Mouse (Mus musculus): ENCODE data around the gene Tmem169. TPM values are rescaled to one million over a fixed set of nuclear protein-coding genes. Genes with fewer than 3 reads are reported as not detected.

The Tmem169 gene
- polyA plus RNA-seq, 1 experiment from 2014 or later: 35.5 TPM

- ATAC-seq (ENCODE audit: low read depth): no peak
- Histone ChIP-seq H3K4me2 (ENCODE audit: low read depth, low read length) (no peak overlapping the region), H3K36me3 (ENCODE audit: control insufficient read depth, insufficient read depth, low read length) (no peaks in the 10 kb centered on the region), H3K27me3 (ENCODE audit: control insufficient read depth, insufficient read depth, low read length) (no peaks in the 10 kb centered on the region), H3K27ac (ENCODE audit: low read depth, low read length) (no peak overlapping the region), H3K4me3 (ENCODE audit: low read depth, low read length) (no peak overlapping the region), H3K9ac (replicated peaks; ENCODE audit: low read depth, low read length) (no peak overlapping the region), H3K4me1 (ENCODE audit: control insufficient read depth, insufficient read depth, low read length) (no peaks in the 10 kb centered on the region), H3K9me3 (ENCODE audit: control insufficient read depth, low read length) (no peaks in the 10 kb centered on the region)
- WGBS: 72% methylated on average over 4 of the region's 4 CpGs
These were observed 9.9 kb downstream of the Tmem169 start for GRCm38 (mm10) chr1:72293869-72294663.

- Histone ChIP-seq H3K36me3 (ENCODE audit: control insufficient read depth, insufficient read depth, low read length) (peaks cover 4% of the 10 kb centered on the region; the same call in 1 of the 2 replicates), H3K4me1 (ENCODE audit: control insufficient read depth, insufficient read depth, low read length) (no peaks in the 10 kb centered on the region), H3K27ac (ENCODE audit: low read depth, low read length) (no peak overlapping the region), H3K27me3 (ENCODE audit: control insufficient read depth, insufficient read depth, low read length) (no peaks in the 10 kb centered on the region), H3K9me3 (ENCODE audit: control insufficient read depth, low read length) (no peaks in the 10 kb centered on the region), H3K9ac (replicated peaks; ENCODE audit: low read depth, low read length) (no peak overlapping the region), H3K4me3 (ENCODE audit: low read depth, low read length) (no peak overlapping the region), H3K4me2 (ENCODE audit: low read depth, low read length) (no peak overlapping the region)
- no peak for ATAC-seq (ENCODE audit: low read depth)
- WGBS: 90% methylated on average over 8 of the region's 8 CpGs
These were observed 11.6 kb downstream of the Tmem169 start for GRCm38 (mm10) chr1:72295746-72296145.

DNA sequence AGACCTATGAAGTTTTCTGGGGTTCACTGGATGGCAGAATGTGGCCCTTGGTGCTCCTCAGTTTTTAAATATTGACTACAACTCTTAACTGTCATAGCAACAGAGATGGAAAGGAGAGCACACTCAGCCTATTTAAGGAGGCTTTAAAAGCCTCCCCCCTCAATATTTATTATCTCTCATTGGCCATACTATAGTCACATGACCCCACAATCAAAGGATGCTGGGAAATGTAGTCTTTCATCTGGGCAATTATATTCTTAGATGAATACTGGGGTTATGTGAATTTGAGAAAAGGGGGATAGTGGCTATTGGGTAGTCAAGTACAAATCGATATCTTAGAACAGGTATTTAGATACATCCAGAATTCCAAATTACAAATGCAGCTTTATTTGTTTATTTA lies 17.7 kb downstream of the Tmem169 start:
- Histone ChIP-seq H3K4me3 (ENCODE audit: low read depth, low read length) (no peak overlapping the region), H3K4me1 (ENCODE audit: control insufficient read depth, insufficient read depth, low read length) (no peaks in the 10 kb centered on the region), H3K9me3 (ENCODE audit: control insufficient read depth, low read length) (no peaks in the 10 kb centered on the region), H3K4me2 (ENCODE audit: low read depth, low read length) (no peak overlapping the region), H3K9ac (replicated peaks; ENCODE audit: low read depth, low read length) (no peak overlapping the region), H3K27ac (ENCODE audit: low read depth, low read length) (no peak overlapping the region), H3K36me3 (ENCODE audit: control insufficient read depth, insufficient read depth, low read length) (peaks cover 4% of the 10 kb centered on the region; the same call in 1 of the 2 replicates), H3K27me3 (ENCODE audit: control insufficient read depth, insufficient read depth, low read length) (no peaks in the 10 kb centered on the region)
- 90% methylated on average over 1 of the region's 1 CpGs for WGBS
- no peak for ATAC-seq (ENCODE audit: low read depth)

DNA sequence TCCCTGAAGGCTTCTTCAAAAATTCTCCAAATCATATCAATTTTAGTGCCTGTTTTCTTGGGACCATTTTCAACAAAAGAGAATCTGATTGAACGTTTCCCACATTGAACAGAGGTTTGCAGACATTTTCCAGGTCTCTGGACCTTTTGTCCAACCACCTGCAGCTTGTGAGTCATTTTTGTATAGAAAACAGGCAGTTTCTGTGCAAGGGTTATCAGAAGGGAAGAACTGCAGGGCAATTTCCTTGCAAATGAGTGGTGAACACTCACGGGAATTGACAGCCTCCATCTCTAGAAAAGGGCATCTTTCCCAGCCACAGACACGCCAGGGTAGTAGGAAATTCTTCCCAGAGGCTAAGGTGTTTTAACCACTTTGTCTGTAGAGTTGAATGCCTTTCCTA lies 22.1 kb downstream of the Tmem169 start:
- Histone ChIP-seq H3K27me3 (ENCODE audit: control insufficient read depth, insufficient read depth, low read length) (no peaks in the 10 kb centered on the region), H3K9me3 (ENCODE audit: control insufficient read depth, low read length) (no peaks in the 10 kb centered on the region), H3K27ac (ENCODE audit: low read depth, low read length) (no peak overlapping the region; the same call in 1 of the 2 replicates), H3K9ac (replicated peaks; ENCODE audit: low read depth, low read length) (no peak overlapping the region), H3K4me3 (ENCODE audit: low read depth, low read length) (no peak overlapping the region), H3K36me3 (ENCODE audit: control insufficient read depth, insufficient read depth, low read length) (no peaks in the 10 kb centered on the region), H3K4me1 (ENCODE audit: control insufficient read depth, insufficient read depth, low read length) (no peaks in the 10 kb centered on the region), H3K4me2 (ENCODE audit: low read depth, low read length) (no peak overlapping the region; the same call in 1 of the 2 replicates)
- ATAC-seq (ENCODE audit: low read depth): no peak
- whole genome bisulfite sequencing: 26% methylated on average over 3 of the region's 3 CpGs

GRCm38 (mm10) chr1:72306679-72307181 lies 22.6 kb downstream of the Tmem169 start:
- H3K4me3 ChIP-seq (ENCODE audit: low read depth, low read length): peak overlapping the region; percentile 50
- no peaks in the 10 kb centered on the region for H3K9me3 ChIP-seq (ENCODE audit: control insufficient read depth, low read length)
- H3K4me2 ChIP-seq (ENCODE audit: low read depth, low read length): peak overlapping the region; percentile 59
- no peaks in the 10 kb centered on the region for H3K27me3 ChIP-seq (ENCODE audit: control insufficient read depth, insufficient read depth, low read length)
- ATAC-seq (ENCODE audit: low read depth): peak; percentile 82
- peak overlapping the region; percentile 39; the same call in 1 of the 2 replicates for H3K9ac ChIP-seq (replicated peaks; ENCODE audit: low read depth, low read length)
- WGBS: 2% methylated on average over 11 of the region's 11 CpGs
- no peaks in the 10 kb centered on the region for H3K4me1 ChIP-seq (ENCODE audit: control insufficient read depth, insufficient read depth, low read length)
- peak overlapping the region; percentile 91 for H3K27ac ChIP-seq (ENCODE audit: low read depth, low read length)
- no peaks in the 10 kb centered on the region for H3K36me3 ChIP-seq (ENCODE audit: control insufficient read depth, insufficient read depth, low read length)

DNA sequence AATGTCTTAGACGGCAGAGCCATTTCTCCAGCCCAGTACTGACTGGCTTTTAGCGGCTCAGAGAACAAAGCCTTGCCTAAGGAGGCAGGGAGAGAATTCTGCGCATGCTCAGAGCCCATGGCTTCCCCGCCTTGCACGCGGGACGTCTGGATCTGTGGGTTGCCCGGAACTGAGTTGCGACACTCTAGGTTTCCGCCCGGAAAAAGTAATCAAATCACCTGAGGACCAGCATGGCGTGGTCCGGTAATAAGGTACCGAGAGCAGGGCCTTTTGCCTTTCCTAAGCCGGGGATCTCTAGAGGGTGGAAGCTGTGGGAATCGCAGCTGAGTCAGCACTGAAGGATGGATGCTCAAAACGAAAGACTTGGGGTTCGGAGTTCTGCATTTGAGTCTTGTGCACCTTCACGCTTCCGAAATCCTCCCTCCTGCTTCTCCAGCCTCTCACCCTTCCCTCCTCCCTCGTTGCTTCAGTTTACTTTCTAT lies 23.2 kb downstream of the Tmem169 start, which contains the start of gene Xrcc5:
Gene Xrcc5, plus strand, starts transcription at position 105 of the 482 bp plus-strand sequence.
- no peaks in the 10 kb centered on the region for H3K9me3 ChIP-seq (ENCODE audit: control insufficient read depth, low read length)
- no peaks in the 10 kb centered on the region for H3K36me3 ChIP-seq (ENCODE audit: control insufficient read depth, insufficient read depth, low read length)
- ATAC-seq (ENCODE audit: low read depth): peak; percentile 98
- H3K4me3 ChIP-seq (ENCODE audit: low read depth, low read length): peak within 1 kb of the TSS; percentile 50
- H3K4me1 ChIP-seq (ENCODE audit: control insufficient read depth, insufficient read depth, low read length): no peaks in the 10 kb centered on the region
- H3K4me2 ChIP-seq (ENCODE audit: low read depth, low read length): peak within 1 kb of the TSS; percentile 59
- peak within 1 kb of the TSS; percentile 76 for H3K9ac ChIP-seq (replicated peaks; ENCODE audit: low read depth, low read length)
- WGBS: under 1% methylated on average over 21 of the region's 21 CpGs
- H3K27me3 ChIP-seq (ENCODE audit: control insufficient read depth, insufficient read depth, low read length): no peaks in the 10 kb centered on the region
- peak within 1 kb of the TSS; percentile 91 for H3K27ac ChIP-seq (ENCODE audit: low read depth, low read length)

- H3K4me1 ChIP-seq (ENCODE audit: control insufficient read depth, insufficient read depth, low read length): no peaks in the 10 kb centered on the region
- no peak for ATAC-seq (ENCODE audit: low read depth)
- H3K9ac ChIP-seq (replicated peaks; ENCODE audit: low read depth, low read length): no peak overlapping the region
- H3K27me3 ChIP-seq (ENCODE audit: control insufficient read depth, insufficient read depth, low read length): no peaks in the 10 kb centered on the region
- no peaks in the 10 kb centered on the region for H3K36me3 ChIP-seq (ENCODE audit: control insufficient read depth, insufficient read depth, low read length)
- WGBS: 65% methylated on average over 4 of the region's 4 CpGs
- no peak overlapping the region for H3K27ac ChIP-seq (ENCODE audit: low read depth, low read length)
- H3K4me2 ChIP-seq (ENCODE audit: low read depth, low read length): no peak overlapping the region
- H3K4me3 ChIP-seq (ENCODE audit: low read depth, low read length): no peak overlapping the region
- H3K9me3 ChIP-seq (ENCODE audit: control insufficient read depth, low read length): no peaks in the 10 kb centered on the region
These were observed 24.8 kb downstream of the Tmem169 start for GRCm38 (mm10) chr1:72308919-72309318.

GRCm38 (mm10) chr1:72309744-72310424 lies 25.7 kb downstream of the Tmem169 start:
- Histone ChIP-seq H3K9ac (replicated peaks; ENCODE audit: low read depth, low read length) (no peak overlapping the region), H3K4me3 (ENCODE audit: low read depth, low read length) (no peak overlapping the region), H3K27me3 (ENCODE audit: control insufficient read depth, insufficient read depth, low read length) (no peaks in the 10 kb centered on the region), H3K9me3 (ENCODE audit: control insufficient read depth, low read length) (no peaks in the 10 kb centered on the region), H3K4me1 (ENCODE audit: control insufficient read depth, insufficient read depth, low read length) (no peaks in the 10 kb centered on the region), H3K4me2 (ENCODE audit: low read depth, low read length) (no peak overlapping the region), H3K36me3 (ENCODE audit: control insufficient read depth, insufficient read depth, low read length) (no peaks in the 10 kb centered on the region), H3K27ac (ENCODE audit: low read depth, low read length) (no peak overlapping the region)
- 56% methylated on average over 6 of the region's 6 CpGs for WGBS
- ATAC-seq (ENCODE audit: low read depth): no peak
